Mouse (Mus musculus) CH12.LX (cell line): ENCODE data around the gene Galm.

Source experiments
- CTCF ChIP-seq, 2 experiments: IDR thresholded peaks in 1 of 2; conservative IDR thresholded peaks in 1 of 2; 2 replicates each; pipeline ENCODE4 v1.5.1; 2011 to 2012; ENCODE audit warnings: low read depth in 2 of 2, low read length in 2 of 2, improper control_type of control experiment in 1 of 2, inconsistent platforms in 1 of 2, mild to moderate bottlenecking in 1 of 2, moderate library complexity in 1 of 2
- E2F4 ChIP-seq: IDR thresholded peaks from 2 replicates; pipeline ENCODE4 v1.6.1; 2011; ENCODE audit warnings: low read depth, low read length, improper control_type of control experiment; ENCODE audit not compliant: insufficient replicate concordance
- NELFE ChIP-seq: IDR thresholded peaks from 2 replicates; pipeline ENCODE4 v1.6.1; 2011; ENCODE audit warnings: low read depth, low read length, improper control_type of control experiment
- POLR2A ChIP-seq: IDR thresholded peaks from 2 replicates; pipeline ENCODE4 v1.6.1; 2011; ENCODE audit warnings: low read depth, mild to moderate bottlenecking, improper control_type of control experiment, low read length
- TBP ChIP-seq: conservative IDR thresholded peaks from 2 replicates; pipeline ENCODE4 v1.6.1; 2011; ENCODE audit warnings: low read depth, low read length, improper control_type of control experiment
- USF1 ChIP-seq: IDR thresholded peaks from 2 replicates; pipeline ENCODE4 v1.6.1; 2014; ENCODE audit warnings: low read depth, mild to moderate bottlenecking, inconsistent platforms, low read length, improper control_type of control experiment
- ZC3H11A ChIP-seq: IDR thresholded peaks from 2 replicates; pipeline ENCODE4 v1.6.1; 2012; ENCODE audit warnings: low read depth, mild to moderate bottlenecking, inconsistent platforms, low read length, improper control_type of control experiment
- ZNF384 ChIP-seq: IDR thresholded peaks from 2 replicates; pipeline ENCODE4 v1.6.1; 2012; ENCODE audit warnings: low read depth, low read length, improper control_type of control experiment, inconsistent platforms

GRCm38 (mm10) chr17:80130718-80131430 is 3.6 kb downstream of the Galm start:
- TF ChIP-seq POLR2A (no peak), CTCF (conservative IDR thresholded peaks at IDR 0.05 in 1 of 2, IDR thresholded peaks at IDR 0.05 in 1 of 2; ENCODE audit: low read depth in 2 of 2, low read length in 2 of 2) (no peak), NELFE (no peak), E2F4 (no peak), USF1 (no peak), ZC3H11A (no peak), TBP (no peak), ZNF384 (no peak)
